Mouse (Mus musculus): ENCODE measurements around the gene Zeb2.
A peak's percentile ranks its signal among the peaks of the same experiment; 100 is the strongest.

Zeb2 gene

GRCm38 (mm10) chr2:44998710-44999109 lies 118.5 kb downstream of the Zeb2 start:
- DNase-seq (ENCODE audit: low spot score in 2 of 2) = no peak

- no peak for DNase-seq (ENCODE audit: low spot score in 2 of 2)
These were observed 135.5 kb downstream of the Zeb2 start for GRCm38 (mm10) chr2:44981646-44982045.

- DNase-seq (ENCODE audit: low spot score in 2 of 2) = peak; percentile 37 to 40
These were observed 138.0 kb downstream of the Zeb2 start for GRCm38 (mm10) chr2:44979042-44979721.

GRCm38 (mm10) chr2:44978038-44978437 lies 139.2 kb downstream of the Zeb2 start:
- no peak for DNase-seq (ENCODE audit: low spot score in 2 of 2)

GRCm38 (mm10) chr2:44977556-44977955 lies 139.6 kb downstream of the Zeb2 start:
- DNase-seq (ENCODE audit: low spot score in 2 of 2) = no peak

DNA sequence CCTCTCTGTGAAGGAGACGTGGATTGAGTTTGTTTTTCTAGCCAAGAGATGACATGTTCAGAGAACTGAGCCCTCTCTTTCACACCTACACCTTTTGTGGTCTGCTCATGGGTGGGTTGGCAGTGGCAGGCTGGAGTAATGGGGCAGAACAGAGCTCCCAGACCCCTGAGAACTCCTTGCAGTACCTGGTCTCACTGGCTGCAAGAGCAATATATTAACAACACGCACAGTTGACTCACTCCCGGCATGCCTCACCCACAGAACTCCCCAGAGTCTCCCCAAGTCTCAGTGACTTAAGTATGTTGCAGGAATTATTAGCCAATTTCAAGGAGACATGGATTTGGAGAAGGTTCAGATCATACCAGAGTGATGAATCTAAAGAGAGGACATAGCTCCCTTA lies 140.1 kb downstream of the Zeb2 start:
- DNase-seq (ENCODE audit: low spot score in 2 of 2) = no peak

- no peak for DNase-seq (ENCODE audit: low spot score in 2 of 2)
These were observed 140.7 kb downstream of the Zeb2 start for GRCm38 (mm10) chr2:44976484-44976883.

DNA sequence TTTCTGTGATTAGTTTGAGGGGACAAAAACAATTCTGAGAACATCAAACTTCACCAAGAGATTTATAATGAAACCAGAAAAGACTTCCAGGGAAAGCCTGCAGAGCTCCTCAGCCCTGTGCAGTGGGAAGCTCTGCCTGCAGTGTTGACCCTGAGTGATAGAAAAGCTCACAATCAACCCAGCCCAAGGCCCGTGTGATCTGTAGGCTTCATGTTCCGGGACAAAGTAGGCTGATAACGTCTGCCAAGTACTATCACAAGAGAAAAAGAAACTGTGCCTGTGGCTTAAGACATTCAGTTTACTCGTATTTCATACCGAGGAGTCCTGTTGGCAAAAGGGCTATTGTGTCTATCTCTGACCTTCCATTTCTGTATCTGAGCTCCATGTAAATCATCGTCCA lies 143.4 kb downstream of the Zeb2 start:
- no peak for DNase-seq (ENCODE audit: low spot score in 2 of 2)

DNA sequence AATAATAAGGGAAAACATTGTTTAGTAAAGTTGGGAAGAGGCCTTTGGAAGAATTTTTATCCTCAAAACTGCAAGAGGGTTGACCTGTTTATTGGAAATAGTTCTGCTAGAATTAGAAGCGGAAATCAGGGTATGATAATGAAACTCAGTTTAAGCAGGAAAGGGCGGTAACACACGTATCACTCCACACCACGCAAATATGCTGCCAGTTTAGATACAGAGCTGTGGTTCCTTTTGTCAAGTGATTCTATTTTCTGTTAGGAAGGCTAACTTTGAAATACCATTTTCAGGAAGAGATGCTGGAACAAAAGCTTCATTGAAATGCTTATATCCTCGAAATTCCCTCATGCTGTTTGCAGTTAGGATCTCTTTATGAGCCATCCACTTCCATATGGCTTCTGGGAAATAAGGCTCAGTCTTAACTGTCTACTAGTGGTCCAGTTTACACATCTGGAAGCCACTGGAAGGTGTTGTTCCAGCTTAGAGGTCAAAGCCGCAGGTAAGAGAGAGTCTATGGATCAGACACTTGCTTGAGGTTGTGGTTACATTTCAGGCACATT lies 147.0 kb downstream of the Zeb2 start:
- DNase-seq (ENCODE audit: low spot score in 2 of 2) = no peak

DNA sequence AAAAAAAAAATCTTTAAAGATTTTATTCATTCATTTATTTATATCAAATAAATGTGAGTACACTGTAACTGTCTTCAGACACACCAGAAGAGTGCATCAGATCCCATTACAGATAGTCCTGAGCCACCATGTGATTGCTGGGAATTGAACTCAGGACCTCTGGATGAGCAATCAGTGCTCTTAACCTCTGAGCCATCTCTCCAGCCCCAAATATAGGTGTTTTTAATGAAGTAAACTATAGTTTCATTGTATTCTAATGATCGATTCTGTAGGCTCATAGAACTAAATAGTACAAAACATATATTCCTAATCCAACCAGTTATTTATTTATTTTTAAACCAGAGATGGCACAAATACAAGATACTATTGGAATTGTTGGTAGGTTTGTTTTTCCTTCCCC lies 147.6 kb downstream of the Zeb2 start:
- no peak for DNase-seq (ENCODE audit: low spot score in 2 of 2)

DNA sequence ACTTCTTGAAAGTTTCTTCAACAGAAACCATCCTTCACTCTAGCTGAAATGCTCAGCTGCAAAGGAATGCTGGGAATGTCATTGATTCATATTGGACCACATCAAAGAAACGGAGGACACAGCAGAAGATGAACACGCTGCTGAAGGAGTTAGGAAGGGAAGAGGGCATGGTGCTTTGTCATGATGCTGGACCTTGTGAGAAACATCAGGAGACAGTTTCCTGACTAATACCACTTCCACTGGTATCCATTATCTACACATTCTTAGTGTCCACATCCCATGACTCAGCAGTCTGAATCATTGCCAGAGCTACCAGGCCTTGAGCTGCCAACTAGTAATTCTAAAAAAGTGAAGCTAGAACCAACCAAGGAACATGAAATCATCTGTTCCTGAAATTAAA lies 148.0 kb downstream of the Zeb2 start:
- DNase-seq (ENCODE audit: low spot score in 2 of 2) = no peak

DNA sequence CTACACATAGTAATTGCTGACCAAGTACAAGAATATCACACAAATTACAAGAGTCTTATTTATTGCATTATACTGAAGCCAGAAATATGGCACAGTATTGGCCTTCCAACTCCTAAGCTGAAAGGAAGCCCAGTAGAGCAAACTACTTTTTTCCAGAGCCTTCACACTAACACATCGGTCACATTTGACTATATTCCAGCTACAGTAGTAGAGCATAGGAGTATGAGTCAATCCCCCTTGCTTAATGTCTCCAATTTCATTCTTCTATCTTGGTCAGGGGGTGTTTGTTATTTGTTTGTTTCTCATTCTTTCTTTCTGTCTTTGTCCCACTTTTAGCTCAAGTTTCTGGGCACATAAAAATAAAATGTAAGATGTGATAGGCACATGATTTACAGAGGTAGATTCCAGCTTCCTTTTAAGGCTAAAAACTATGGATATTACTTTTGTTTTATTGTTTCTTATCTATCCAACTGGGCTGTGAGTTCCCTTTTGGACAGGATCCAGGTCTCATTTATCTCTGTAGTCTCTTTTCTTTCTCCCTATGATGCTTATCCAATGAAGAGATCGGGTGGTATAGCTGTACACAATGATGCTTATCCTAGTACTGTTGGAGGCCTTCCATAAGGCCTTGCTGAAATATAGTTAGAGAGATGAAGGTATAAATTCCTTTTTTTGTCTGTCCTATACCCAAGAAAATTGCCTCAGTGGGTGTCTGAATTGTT lies 151.2 kb downstream of the Zeb2 start:
- no peak for DNase-seq (ENCODE audit: low spot score in 2 of 2)

DNA sequence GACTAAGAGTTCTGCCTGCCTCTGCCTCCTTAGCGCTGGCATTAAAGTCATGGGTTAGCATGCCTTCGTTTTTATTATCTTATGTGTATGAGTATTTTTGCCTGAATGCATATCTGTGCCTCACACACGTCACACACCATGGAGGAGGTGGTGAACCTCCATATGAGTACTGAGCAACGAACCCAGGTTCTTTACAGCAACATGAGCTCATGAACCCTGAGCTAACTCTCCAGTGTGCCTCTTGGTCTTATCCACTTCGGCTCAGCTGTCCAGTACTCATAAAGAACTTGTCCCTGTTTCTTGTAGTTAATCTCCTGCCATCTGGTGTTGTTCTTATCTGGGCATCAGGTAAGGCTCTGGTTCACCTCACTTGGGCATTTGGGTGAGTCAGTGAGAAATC lies 154.6 kb downstream of the Zeb2 start:
- DNase-seq (ENCODE audit: low spot score in 2 of 2) = no peak

DNA sequence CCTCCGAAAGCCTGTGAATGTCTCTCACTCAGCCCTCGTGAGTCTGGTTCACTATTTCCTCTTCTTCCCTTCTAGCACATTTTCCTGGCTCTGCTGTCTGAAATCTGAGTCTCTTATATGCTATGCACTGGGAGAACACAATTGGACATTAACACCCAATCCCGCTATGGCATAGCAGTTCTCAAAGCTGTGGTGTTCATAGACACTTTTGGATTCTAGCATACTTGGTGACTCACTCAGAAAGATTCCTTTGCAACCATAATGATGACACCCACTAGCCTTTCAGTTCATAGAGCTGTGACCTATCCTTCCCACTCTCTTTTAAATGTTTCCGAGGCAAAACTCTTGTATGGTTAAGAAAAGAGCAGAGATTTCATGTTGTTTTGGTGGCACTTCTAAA lies 156.0 kb downstream of the Zeb2 start:
- no peak for DNase-seq (ENCODE audit: low spot score in 2 of 2)

DNA sequence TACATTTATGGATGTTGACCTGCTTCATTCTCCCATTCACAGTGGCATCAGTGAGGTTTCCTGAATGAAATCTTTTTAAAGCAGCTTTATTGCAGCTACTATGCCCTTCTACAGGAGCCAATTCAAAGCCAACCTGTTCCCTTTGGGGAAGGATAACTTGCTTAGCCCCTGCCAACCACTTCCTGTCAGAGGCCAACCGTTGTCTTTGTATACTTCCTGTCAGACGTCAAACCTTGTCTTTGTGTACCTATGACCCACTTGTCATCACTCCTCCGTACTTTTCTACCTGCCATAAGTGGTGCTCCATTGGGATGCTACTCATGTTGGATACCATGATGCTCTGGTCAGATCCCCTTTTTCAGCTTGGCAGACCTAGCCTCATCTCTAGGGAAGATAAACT lies 156.6 kb downstream of the Zeb2 start:
- no peak for DNase-seq (ENCODE audit: low spot score in 2 of 2)

GRCm38 (mm10) chr2:44957329-44957797 lies 159.8 kb downstream of the Zeb2 start:
- no peak for DNase-seq (ENCODE audit: low spot score in 2 of 2)

DNA sequence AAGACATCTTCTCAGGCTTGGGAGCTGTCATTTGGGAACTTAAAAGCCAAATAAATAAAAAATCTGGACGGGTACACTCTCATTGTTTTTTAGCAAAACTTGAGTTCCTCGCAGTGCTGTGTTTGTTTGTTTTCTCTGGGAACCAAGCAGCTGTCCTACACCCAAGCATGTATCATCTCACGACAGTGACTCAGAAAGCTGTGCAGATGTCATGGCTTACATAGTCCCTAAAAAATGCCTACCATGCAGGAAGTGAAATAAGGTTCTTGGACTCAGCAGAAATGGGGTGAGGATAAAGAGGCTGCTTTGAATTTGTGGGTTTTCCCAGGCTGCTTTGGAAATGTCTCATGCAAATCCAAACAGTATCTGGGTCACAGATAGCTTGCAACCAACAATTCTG lies 161.0 kb downstream of the Zeb2 start:
- no peak for DNase-seq (ENCODE audit: low spot score in 2 of 2)

DNA sequence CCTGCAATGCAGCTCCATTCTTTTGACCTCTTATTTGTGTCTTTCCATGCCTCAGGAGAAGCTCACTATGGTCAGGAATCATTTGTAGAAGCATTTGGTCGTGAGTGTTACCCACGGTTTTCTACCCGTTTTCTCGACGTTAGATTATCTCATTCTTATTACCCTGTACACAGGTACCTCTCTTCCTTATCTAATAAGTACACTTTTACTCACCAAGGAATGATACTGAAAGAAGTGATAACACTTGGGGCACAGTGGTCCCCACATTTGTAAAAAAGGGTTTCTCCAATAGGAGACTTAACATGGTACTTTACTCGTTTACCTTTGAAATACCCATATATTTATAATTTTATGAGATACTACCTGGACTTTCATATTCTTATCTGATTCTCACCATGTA lies 161.7 kb downstream of the Zeb2 start:
- DNase-seq (ENCODE audit: low spot score in 2 of 2) = no peak

GRCm38 (mm10) chr2:44954180-44954579 lies 163.0 kb downstream of the Zeb2 start:
- DNase-seq (ENCODE audit: low spot score in 2 of 2) = no peak

GRCm38 (mm10) chr2:44952830-44953422 lies 164.3 kb downstream of the Zeb2 start:
- DNase-seq (ENCODE audit: low spot score in 2 of 2) = no peak

DNA sequence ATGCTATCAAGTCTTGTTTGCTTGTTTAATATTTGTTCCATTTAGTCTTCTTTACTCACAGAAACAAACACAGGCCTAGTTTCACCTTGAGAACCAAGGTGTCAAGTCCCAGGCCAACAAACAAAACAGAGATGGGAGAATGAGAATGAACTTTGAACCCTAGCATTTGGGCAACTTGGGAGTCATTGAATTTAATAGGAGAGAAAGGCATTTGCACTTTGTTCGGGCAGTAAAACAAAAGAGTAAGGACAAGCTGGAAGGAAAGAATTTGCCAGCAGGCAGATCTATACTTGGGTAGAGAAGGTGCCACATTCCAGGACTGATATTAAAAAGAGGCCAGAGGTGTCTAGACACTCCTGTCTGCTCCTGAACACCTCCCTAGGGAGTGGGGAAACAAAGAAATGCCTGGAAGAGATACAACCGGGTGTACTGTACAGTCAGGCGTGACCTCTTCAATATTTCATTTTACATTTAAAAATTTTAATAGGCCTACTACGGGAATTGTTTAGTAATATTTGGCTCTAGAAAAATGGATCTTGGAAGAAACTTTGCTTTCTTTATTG lies 165.5 kb downstream of the Zeb2 start:
- no peak for DNase-seq (ENCODE audit: low spot score in 2 of 2)

GRCm38 (mm10) chr2:44944689-44945088 lies 172.5 kb downstream of the Zeb2 start:
- no peak for DNase-seq (ENCODE audit: low spot score in 2 of 2)
